Mouse (Mus musculus): ENCODE results near the gene Mkrn2.

Mkrn2 gene

DNA sequence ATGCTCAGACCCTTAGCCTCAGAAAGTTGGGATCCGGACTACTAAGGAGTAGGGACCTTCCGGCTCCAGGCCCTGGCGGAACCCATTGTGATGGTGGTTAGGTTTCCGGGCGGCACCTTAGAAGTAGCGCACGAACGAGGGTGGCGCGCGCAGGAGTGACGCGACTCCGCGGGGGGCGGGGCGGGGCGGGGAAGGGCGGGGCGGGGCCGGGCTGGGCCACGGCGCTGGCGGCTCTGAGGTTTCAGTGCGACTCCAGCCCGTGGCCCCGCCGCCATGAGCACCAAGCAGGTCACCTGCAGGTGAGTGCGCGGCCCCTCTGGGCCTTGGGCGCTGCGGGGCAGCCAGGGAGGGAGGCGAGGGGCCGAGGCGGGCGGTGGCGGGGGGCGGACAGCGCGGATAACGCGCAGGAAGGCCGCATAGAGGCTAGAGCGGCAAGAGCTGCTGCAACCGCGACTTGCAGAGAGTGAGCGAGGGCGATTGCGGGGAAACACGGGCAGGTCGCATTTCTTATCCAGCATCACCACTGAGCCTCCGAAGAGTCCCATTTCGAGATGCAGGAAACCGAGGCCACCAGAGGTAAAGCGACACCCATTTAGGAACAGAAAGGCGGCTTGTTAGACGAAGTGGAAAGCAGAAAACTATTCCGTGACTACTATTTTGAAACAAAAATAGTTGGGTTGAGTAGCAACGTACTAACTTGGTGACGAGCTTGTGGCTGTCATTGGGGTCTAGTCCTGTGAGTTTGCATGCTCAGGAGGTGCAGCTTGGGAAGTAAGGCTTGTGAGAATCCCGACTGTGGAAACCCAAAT, at the start of gene Mkrn2:
Mkrn2 (plus strand) TSS at position 188 of the 809 bp plus-strand sequence.
- peak; percentile 90 to 93 for DNase-seq (ENCODE audit: low spot score in 2 of 2)

DNA sequence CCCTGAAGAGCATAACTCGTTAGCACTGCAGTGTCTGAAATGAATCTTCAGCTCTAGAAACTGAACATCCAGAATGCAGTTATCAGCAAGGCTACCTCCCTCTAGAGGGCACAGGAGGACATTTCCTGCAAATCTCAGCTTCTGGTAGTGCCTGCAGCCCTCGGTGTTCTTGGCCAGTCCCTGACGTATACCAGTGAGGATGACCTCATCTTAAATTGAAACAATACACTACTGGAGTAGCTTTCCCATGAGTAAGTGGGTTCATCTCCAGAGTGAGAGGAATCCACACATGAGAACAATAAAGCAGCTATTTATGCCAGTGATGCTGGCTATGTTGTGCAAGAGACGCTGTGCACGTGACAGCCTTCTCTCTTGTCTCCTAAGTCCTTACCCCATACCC, 46.2 kb upstream of the Mkrn2 start:
- no peak for DNase-seq (ENCODE audit: low spot score in 2 of 2)

GRCm38 (mm10) chr6:115558176-115558575, 43.5 kb upstream of the Mkrn2 start:
- DNase-seq (ENCODE audit: low spot score in 2 of 2): no peak

- no peak for DNase-seq (ENCODE audit: low spot score in 2 of 2)
These were observed 41.8 kb upstream of the Mkrn2 start for GRCm38 (mm10) chr6:115559651-115560632.

- DNase-seq (ENCODE audit: low spot score in 2 of 2): no peak
These were observed 36.1 kb upstream of the Mkrn2 start for GRCm38 (mm10) chr6:115565479-115566045.

GRCm38 (mm10) chr6:115574171-115574570, 27.5 kb upstream of the Mkrn2 start:
- DNase-seq (ENCODE audit: low spot score in 2 of 2): no peak

DNA sequence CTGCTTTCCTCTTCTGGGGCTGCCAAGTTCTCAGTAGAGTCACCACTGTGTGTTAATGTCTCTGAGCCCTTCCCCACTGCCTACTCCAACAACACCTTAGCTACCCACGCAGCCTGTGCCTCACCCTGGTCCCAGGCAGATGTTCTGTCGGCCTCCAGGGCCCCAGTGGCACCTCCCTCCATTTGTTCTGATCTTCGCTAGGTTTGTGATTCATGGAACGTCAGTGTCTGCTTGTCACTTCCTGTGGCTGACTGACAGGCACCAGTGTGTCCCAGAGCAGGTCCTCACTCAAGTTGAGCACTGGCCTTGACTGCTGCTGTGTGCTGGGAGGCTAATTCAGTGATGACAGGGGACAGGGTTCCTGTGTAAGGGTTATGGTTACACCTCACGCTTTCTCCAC, 24.3 kb upstream of the Mkrn2 start:
- DNase-seq (ENCODE audit: low spot score in 2 of 2): no peak

DNA sequence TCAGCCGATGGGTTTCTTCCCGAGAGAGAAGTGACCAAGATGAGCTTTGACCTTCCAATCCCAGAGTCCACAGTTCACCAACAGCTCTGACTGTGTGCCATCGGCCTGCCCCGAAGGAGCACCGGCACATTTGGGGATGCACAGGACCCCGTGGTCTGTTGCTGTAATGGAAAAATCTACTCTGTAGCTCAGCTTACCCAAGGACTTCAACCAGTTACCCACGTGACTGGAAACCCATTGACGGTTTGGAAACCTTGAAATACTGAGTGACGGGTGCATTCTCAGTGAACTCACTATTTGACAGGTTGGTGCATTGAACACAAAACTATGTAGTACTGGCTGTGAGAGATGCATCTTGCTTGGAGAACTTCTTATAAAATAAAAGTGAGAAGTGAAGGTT, 23.8 kb upstream of the Mkrn2 start:
- no peak for DNase-seq (ENCODE audit: low spot score in 2 of 2)

- no peak for DNase-seq (ENCODE audit: low spot score in 2 of 2)
These were observed 20.9 kb upstream of the Mkrn2 start for GRCm38 (mm10) chr6:115580810-115581209.

- no peak for DNase-seq (ENCODE audit: low spot score in 2 of 2)
These were observed 19.2 kb upstream of the Mkrn2 start for GRCm38 (mm10) chr6:115582328-115583115.

GRCm38 (mm10) chr6:115583430-115584125, 18.1 kb upstream of the Mkrn2 start:
- no peak for DNase-seq (ENCODE audit: low spot score in 2 of 2)

- DNase-seq (ENCODE audit: low spot score in 2 of 2): no peak
These were observed 17.5 kb upstream of the Mkrn2 start for GRCm38 (mm10) chr6:115584176-115584575.

GRCm38 (mm10) chr6:115586321-115586720, 15.4 kb upstream of the Mkrn2 start:
- no peak for DNase-seq (ENCODE audit: low spot score in 2 of 2)

- DNase-seq (ENCODE audit: low spot score in 2 of 2): no peak
These were observed 9.9 kb upstream of the Mkrn2 start for GRCm38 (mm10) chr6:115591692-115592359.

- DNase-seq (ENCODE audit: low spot score in 2 of 2): no peak
These were observed 9.2 kb upstream of the Mkrn2 start, which contains the start of gene Mkrn2os for GRCm38 (mm10) chr6:115592458-115592857. Gene Mkrn2os, minus strand, starts transcription at chr6:115592576.

GRCm38 (mm10) chr6:115593252-115593651, 8.4 kb upstream of the Mkrn2 start:
- no peak for DNase-seq (ENCODE audit: low spot score in 2 of 2)

DNA sequence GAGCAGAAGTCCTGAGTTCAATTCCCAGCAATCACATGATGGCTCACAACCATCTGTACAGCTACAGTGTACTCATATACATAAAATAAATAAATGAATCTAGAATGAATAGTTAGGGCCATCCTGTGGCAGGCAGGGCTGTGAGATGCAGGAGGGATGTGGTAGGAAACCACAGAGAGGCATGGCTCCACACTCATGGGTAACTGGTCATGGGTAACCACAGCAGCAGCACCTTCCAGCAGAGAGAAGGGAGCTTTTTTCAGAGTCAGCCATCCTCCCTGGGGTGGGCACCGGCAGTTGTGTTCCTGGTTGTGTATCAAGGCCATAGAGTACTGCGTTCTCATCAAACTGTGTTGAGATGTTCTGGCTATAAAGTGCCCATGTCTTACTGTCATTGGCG, 7.2 kb upstream of the Mkrn2 start:
- DNase-seq (ENCODE audit: low spot score in 2 of 2): no peak

DNA sequence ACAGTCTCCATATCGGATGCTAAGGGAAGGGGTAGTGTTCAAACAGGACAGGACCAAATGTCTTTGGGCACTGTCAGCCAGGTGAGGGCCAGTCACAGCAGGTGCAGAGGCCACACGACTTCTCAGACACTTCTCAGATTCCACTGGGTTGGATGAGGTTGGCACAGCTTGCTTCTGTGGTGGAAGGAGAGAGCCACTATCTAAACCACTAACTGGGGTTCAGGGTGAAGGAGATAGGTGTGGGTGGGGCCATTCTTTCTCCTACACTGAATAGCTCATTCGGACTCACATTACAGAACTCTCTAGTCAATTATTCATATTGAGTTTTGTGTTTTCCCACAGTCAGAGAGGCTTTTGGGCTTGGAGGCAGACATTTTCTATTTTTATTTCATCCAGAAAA, 6.0 kb upstream of the Mkrn2 start:
- no peak for DNase-seq (ENCODE audit: low spot score in 2 of 2)

DNA sequence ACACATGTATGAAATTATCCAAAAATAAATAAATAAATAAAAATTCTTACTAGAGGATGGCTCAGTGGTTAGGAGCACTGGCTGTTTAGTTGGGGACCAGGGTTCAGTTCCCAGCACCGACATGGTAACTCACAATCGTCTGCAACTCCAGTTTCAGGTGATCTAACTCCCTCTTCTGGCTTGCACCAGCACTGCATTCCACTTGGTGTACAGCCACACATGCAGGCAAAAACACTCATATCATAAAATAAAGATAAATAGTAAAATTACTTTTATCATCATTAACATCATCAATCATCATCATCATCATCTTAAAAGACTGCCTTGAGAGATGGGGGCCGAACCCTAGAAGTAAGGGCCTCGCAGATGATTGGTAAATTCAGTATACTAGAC, 384 bp upstream of the Mkrn2 start:
- DNase-seq (ENCODE audit: low spot score in 2 of 2): no peak

GRCm38 (mm10) chr6:115606461-115606860, 4.8 kb downstream of the Mkrn2 start:
- no peak for DNase-seq (ENCODE audit: low spot score in 2 of 2)
